Mouse (Mus musculus) heart, adult 2 months (tissue): Measurements from ENCODE around the gene Prap1.

Experiments used
- EP300 ChIP-seq: fragments of 200-500 bp; IDR thresholded peaks from 2 replicates; pipeline ENCODE4 v1.6.1; 2011; ENCODE audit warnings: low read depth, low read length, control low read depth; ENCODE audit not compliant: insufficient read depth
- POLR2A ChIP-seq: fragments of 200-500 bp; IDR thresholded peaks from 2 replicates; pipeline ENCODE4 v1.6.1; 2011; ENCODE audit warnings: mild to moderate bottlenecking, low read depth, low read length, control low read depth; ENCODE audit not compliant: insufficient read depth

DNA sequence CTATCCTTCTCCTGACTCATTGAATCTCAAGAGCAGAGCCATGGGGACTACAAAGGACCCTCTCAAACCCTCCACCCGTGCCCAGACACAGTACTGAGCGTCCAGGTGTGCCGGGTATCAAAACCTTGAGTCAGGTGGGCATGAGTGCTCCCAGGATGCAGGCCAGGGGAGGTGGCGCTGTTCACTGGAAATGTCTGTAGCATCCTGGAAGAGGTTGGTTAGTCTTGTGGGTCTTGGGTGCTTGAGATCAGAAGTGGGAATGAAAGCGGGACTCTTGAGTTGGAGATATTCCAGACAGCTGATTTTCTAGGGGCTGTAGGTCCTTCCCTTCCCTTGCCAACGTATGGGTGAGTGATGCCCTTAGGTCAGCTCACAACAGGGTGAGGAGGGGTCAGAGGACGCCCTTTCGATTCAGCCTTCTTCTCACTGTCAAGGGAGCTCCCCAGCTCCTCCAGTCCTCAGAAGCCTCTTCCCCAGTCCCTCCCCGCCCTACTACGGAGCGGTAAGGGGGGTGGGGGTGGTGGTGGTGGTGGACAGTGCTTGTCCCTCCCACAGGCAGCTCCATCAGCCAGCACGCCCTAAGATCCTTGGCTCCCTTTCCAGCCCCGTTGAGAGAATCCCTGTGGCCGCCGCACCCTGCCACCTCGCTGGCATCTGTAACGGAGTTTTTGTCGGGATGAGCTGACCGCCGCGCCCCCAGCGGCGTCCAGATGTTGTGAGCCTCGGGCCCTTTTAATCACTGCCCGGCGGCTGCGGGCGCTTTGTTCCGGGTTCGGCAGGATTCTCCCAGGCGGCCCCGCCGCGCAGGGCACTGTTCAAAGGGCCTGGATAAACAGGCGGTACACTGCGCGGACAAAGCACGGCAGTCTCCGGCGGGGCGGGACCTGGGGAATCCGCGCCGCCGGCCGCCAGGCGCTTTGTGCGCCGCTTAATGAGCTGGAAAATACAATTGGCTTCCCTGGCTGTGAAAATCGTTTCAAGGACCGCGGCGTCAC, 35.5 kb upstream of the Prap1 start:
- TF ChIP-seq POLR2A (no peak), EP300 (no peak)
